Mouse (Mus musculus) midbrain, postnatal 0 days (tissue): ENCODE data around the gene Hdlbp. TPM values are rescaled to one million over a fixed set of nuclear protein-coding genes. Genes with fewer than 3 reads are reported as not detected.

Experiments used
- ATAC-seq: fragments of 200-750 bp; cut with Nextera tagmentation; 2 replicates; pipeline ENCODE4 v1.8.0; 2017; ENCODE audit warnings: moderate number of reproducible peaks, mild to moderate bottlenecking, moderate TSS enrichment, moderate library complexity; ENCODE audit not compliant: low FRiP score
- DNase-seq: peaks from one replicate; pipeline ENCODE4 v3.0.0-alpha.2; 2015; ENCODE audit warnings: low spot score
- H3K27ac ChIP-seq: fragments of 300-500 bp; sonication (generic); 2 replicates; pipeline ENCODE4 v1.5.1; 2014; ENCODE audit warnings: low read depth, mild to moderate bottlenecking, low read length, mixed read lengths
- H3K27me3 ChIP-seq: fragments of 300-500 bp; sonication (generic); 2 replicates; pipeline ENCODE4 v1.6.1; 2014; ENCODE audit warnings: low read length, control low read depth, mixed read lengths; ENCODE audit not compliant: insufficient read depth
- H3K36me3 ChIP-seq: fragments of 300-500 bp; sonication (generic); 2 replicates; pipeline ENCODE4 v1.6.1; 2014; ENCODE audit warnings: low read length, control low read depth, mixed read lengths; ENCODE audit not compliant: insufficient read depth
- H3K4me1 ChIP-seq: fragments of 300-500 bp; sonication (generic); 2 replicates; pipeline ENCODE4 v1.6.1; 2014; ENCODE audit warnings: mild to moderate bottlenecking, control low read depth, antibody characterized with exemption, low read length, mixed read lengths; ENCODE audit not compliant: insufficient read depth
- H3K4me2 ChIP-seq: fragments of 300-500 bp; sonication (generic); 2 replicates; pipeline ENCODE4 v1.6.1; 2014; ENCODE audit warnings: low read depth, mild to moderate bottlenecking, low read length, mixed read lengths; ENCODE audit not compliant: poor library complexity, severe bottlenecking
- H3K4me3 ChIP-seq: fragments of 300-500 bp; sonication (generic); 2 replicates; pipeline ENCODE4 v1.5.1; 2014; ENCODE audit warnings: low read depth, mild to moderate bottlenecking, low read length, moderate library complexity
- H3K9ac ChIP-seq: fragments of 300-500 bp; sonication (generic); replicated peaks from 2 replicates; pipeline ENCODE4 v1.6.1; 2014; ENCODE audit warnings: mild to moderate bottlenecking, low read length, moderate library complexity, mixed read lengths; ENCODE audit not compliant: poor library complexity, severe bottlenecking
- H3K9me3 ChIP-seq: fragments of 300-500 bp; sonication (generic); 2 replicates; pipeline ENCODE4 v1.6.1; 2016; ENCODE audit warnings: low read length, control low read depth
- CTCF ChIP-seq: IDR thresholded peaks from 2 replicates; pipeline ENCODE4 v1.5.1; 2016; ENCODE audit warnings: antibody characterized with exemption, mild to moderate bottlenecking
- WGBS: fragments of 180-500 bp; shearing (Covaris S2); extraction: QIAGEN DNeasy Blood & Tissue Kit; methylation state at CpG from one replicate; pipeline ENCODE4 v1.1.7; 2014; 5-methylcytosine and 5-hydroxymethylcytosine counted together
- polyA plus RNA-seq: library from polyadenylated mRNA; unstranded; fragments of >200 nt; fragmentation: Nextera tagmentation; extraction: Ambion mirVana; gene quantifications from 2 replicates; pipeline ENCODE4 v1.2.1, GENCODE M21; 2015
- total RNA-seq: library from RNA; depleted of rRNA; stranded (reverse); fragments of >200 nt; gene quantifications from 2 replicates; pipeline ENCODE4 v1.2.3, GENCODE M21; 2014

The Hdlbp gene
- total and polyA plus RNA-seq, 2 experiments from 2014 or later: 67.4 to 76.8 TPM

- Histone ChIP-seq H3K4me3 (peak overlapping the region; percentile 77), H3K36me3 (peaks cover 6% of the 10 kb centered on the region; the same call in 1 of the 2 replicates), H3K27me3 (no peaks in the 10 kb centered on the region), H3K4me2 (peak overlapping the region; percentile 100), H3K4me1 (no peaks in the 10 kb centered on the region), H3K9ac (peak overlapping the region; percentile 57), H3K27ac (peak overlapping the region; percentile 63), H3K9me3 (no peaks in the 10 kb centered on the region)
- DNase-seq (peak; percentile 65), ATAC-seq (peak; percentile 81)
- peak; percentile 33 for TF ChIP-seq CTCF
- WGBS: 4% methylated on average over 18 of the region's 18 CpGs
These were observed 34.1 kb downstream of the Hdlbp start for GRCm38 (mm10) chr1:93444405-93445110.

DNA sequence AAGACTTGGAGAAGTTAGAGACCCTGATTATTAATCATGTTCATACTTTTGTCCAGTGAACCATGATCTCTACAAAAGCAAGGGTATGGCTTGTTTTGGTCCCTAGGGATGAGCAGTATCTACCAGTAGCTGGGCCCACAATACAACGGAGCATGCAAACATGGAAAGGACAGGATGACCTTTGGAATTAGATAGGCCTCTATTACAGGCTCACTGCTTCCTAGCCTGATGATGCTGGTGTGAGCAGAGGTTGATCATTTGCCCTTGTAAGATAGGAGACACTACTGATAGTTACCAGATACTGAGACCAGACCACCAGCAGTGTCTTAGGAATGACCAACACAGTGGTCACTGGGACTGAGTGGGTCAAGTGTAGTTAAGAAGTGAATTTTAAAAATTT, 39.3 kb downstream of the Hdlbp start:
- TF ChIP-seq CTCF: no peak
- Histone ChIP-seq H3K36me3 (peaks cover 18% of the 10 kb centered on the region), H3K4me2 (no peak overlapping the region), H3K9me3 (no peaks in the 10 kb centered on the region), H3K9ac (no peak overlapping the region), H3K4me1 (no peaks in the 10 kb centered on the region), H3K27ac (no peak overlapping the region), H3K4me3 (no peak overlapping the region), H3K27me3 (no peaks in the 10 kb centered on the region)
- no peak for DNase-seq
- ATAC-seq: no peak
- 87% methylated on average over 1 of the region's 1 CpGs for WGBS

- Histone ChIP-seq H3K9me3 (no peaks in the 10 kb centered on the region), H3K36me3 (peaks cover 34% of the 10 kb centered on the region), H3K4me3 (no peak overlapping the region), H3K27me3 (no peaks in the 10 kb centered on the region), H3K27ac (no peak overlapping the region), H3K4me1 (no peaks in the 10 kb centered on the region), H3K9ac (no peak overlapping the region), H3K4me2 (no peak overlapping the region)
- WGBS: 91% methylated on average over 6 of the region's 6 CpGs
- DNase-seq (no peak), ATAC-seq (no peak)
- no peak for TF ChIP-seq CTCF
These were observed 46.5 kb downstream of the Hdlbp start for GRCm38 (mm10) chr1:93432087-93432486.

- Histone ChIP-seq H3K27ac (no peak overlapping the region), H3K4me1 (no peaks in the 10 kb centered on the region), H3K9ac (no peak overlapping the region), H3K36me3 (peaks cover 16% of the 10 kb centered on the region), H3K9me3 (no peaks in the 10 kb centered on the region), H3K27me3 (no peaks in the 10 kb centered on the region; the same call in 1 of the 2 replicates), H3K4me3 (no peak overlapping the region), H3K4me2 (no peak overlapping the region)
- 91% methylated on average over 4 of the region's 4 CpGs for WGBS
- ATAC-seq (no peak), DNase-seq (no peak)
- no peak for TF ChIP-seq CTCF
These were observed 75.2 kb downstream of the Hdlbp start for GRCm38 (mm10) chr1:93403403-93403802.

DNA sequence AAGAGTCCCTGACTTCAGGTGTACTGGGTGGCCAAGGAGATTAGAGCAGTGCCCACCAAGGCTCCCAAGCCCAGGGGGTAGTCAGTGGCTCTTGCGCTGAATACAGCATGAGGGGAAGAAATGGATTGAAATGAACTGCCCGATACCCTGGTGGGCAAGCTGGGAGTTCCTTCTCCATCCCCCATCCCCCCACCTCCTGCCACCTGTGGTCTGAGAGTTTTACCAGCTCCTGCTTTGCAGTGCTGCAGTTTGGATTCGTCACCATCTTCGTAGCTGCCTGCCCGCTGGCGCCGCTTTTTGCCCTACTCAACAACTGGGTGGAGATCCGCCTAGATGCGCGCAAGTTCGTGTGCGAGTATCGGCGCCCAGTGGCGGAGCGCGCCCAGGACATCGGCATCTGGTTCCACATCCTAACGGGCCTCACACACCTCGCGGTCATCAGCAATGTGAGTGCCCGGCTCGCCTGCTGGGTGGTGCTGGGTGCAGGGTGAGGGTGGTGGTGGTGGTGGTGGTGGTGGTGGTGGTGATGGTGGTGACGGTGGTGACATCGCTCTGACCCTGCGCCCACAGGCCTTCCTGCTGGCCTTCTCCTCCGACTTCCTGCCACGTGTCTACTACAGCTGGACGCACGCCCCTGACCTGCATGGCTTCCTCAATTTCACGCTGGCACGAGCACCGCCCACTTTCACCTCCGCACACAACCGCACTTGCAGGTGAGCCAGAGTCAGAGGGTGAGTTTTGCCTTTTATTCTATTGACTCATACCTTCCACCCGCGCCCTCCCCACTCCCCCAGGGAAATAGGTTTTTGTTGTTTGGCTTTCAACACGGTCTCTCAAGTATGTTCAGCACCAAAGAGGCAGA, 77.2 kb downstream of the Hdlbp start:
- peak overlapping the region; percentile 27 for H3K4me3 ChIP-seq
- DNase-seq (no peak), ATAC-seq (peak; percentile 36; the same call in 1 of the 2 replicates)
- peaks cover 3% of the 10 kb centered on the region; the same call in 1 of the 2 replicates for H3K36me3 ChIP-seq
- no peak overlapping the region for H3K27ac ChIP-seq
- H3K4me1 ChIP-seq: no peaks in the 10 kb centered on the region
- no peak for TF ChIP-seq CTCF
- H3K4me2 ChIP-seq: peak overlapping the region; percentile 46
- WGBS: 25% methylated on average over 37 of the region's 38 CpGs
- H3K27me3 ChIP-seq: no peaks in the 10 kb centered on the region; the same call in 1 of the 2 replicates
- H3K9me3 ChIP-seq: no peaks in the 10 kb centered on the region
- no peak overlapping the region for H3K9ac ChIP-seq

DNA sequence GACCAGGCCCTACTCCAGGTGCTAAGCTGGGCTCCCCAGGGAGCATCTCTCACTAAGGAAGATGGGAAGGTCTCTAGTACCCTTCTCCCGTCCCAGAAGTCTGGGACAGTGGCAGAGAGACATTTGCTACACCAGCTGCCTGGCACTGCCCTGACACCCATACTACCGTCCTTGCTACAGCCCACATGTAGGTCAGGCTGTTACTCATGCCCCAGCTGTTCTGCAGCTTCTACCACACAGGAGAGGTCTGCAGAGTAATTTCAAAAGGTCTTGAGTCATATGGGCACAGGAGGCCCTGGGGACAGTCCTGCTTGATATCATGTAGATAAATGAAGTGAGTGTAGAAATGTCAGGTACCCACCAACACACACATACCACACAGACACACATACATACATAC, 89.7 kb downstream of the Hdlbp start:
- no peak for TF ChIP-seq CTCF
- ATAC-seq: no peak
- 67% methylated on average over 2 of the region's 2 CpGs for WGBS
- Histone ChIP-seq H3K4me3 (no peak overlapping the region), H3K36me3 (no peaks in the 10 kb centered on the region), H3K4me1 (no peaks in the 10 kb centered on the region), H3K27me3 (no peaks in the 10 kb centered on the region), H3K9me3 (no peaks in the 10 kb centered on the region), H3K9ac (no peak overlapping the region), H3K27ac (no peak overlapping the region), H3K4me2 (no peak overlapping the region)
- DNase-seq: no peak
